Mouse (Mus musculus) CH12.LX (cell line): ENCODE measurements around the gene Gper1.

Experiments used
- MAX ChIP-seq: IDR thresholded peaks from 2 replicates; pipeline ENCODE4 v1.6.1; 2011; ENCODE audit warnings: low read length, improper control_type of control experiment
- NELFE ChIP-seq: IDR thresholded peaks from 2 replicates; pipeline ENCODE4 v1.6.1; 2011; ENCODE audit warnings: low read depth, low read length, improper control_type of control experiment

DNA sequence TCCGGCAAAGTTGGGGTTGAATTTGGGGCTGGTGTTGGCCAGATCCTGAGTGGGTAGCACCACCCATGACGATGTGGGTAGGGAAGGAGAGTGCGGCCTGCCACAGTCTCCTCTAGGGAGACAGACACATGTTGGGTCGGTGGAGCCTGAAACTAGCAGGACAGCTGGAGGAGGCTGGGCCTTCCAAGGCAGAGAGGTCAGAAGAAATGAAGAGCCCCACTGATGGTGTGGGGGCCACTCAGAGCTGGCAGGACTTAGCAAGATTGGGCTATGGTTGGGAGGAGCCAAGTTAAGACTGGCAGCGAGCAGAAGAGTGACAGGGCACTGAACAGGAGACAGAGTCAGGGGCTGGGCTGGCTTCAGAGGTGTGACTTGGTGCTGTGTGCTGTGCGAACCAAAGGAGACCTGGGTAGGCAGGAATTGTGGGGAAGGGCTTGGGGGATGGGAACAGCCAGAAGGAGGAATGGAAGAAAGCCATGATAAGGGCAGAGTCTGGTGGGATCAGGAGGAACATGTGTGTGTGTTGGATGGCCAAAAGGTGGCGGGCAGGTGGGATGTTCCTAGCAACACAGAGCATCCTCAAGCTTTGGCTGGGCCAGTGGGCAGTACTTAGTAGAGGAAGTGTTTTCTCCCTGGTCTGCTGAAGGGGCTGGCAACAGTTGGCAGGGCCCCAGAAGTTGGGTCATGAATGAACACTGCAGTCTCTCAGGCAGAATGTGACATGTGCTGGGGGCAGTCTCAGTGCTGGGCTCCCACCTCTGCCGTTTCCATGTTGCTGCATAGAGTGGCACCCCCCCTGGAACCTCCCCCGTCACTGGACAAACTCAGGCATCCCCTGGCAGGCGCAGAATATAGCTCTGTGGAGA, 35.4 kb upstream of the Gper1 start:
- TF ChIP-seq NELFE (no peak), MAX (no peak)
